Mouse (Mus musculus): Measurements from ENCODE around the gene 1700034J05Rik.

DNA sequence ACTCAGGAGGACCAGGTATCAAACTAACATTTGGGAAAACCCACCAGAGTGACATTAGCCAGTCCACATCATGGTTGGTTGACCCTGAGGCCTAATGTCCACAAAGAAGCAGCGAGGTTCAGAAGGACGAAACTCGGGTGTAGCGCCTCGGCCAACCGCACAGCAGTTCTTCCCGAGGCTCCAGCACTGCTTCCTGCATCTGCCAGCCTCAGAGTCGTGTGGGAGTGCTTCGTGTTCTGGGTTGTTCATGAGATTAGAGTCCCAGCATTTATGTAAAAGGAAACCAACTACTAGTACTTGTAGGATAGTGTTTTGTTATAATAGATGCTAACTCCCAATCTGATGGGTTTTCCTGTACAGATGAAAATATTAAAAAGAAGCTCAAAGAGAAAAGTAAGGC, 45.1 kb upstream of the 1700034J05Rik start:
- no peak for TF ChIP-seq CTCF (conservative IDR thresholded peaks at IDR 0.05; ENCODE audit: insufficient read depth, insufficient read length, low read depth, low read length)
- no peak for TF ChIP-seq POLR2A (IDR thresholded peaks at IDR 0.05; ENCODE audit: low read depth, low read length)
